In genomic region chr2:170207878-170208277, GRCm38 (mm10) we compare ENCODE assay signal across 17 mouse cellular contexts. TPM values are rescaled to one million over a fixed set of nuclear protein-coding genes. Genes with fewer than 3 reads are reported as not detected.
DNase-seq lines count a peak whose midpoint lies in the region; ATAC-seq and TF ChIP-seq lines count a peak whose summit lies in the region.
"Had no signal": no experiment of that assay in that cellular context is flagged by ENCODE, and none has a peak within 500 bp of the region (broad histone marks: within the 10 kb centered on the region; RNA-seq: fewer than 3 reads in every experiment).

No protein-coding gene starts in this region.

- ATAC-seq in intestine, postnatal 0 days: no peak
- ATAC-seq in intestine, embryonic 15.5 days: no peak
- ATAC-seq: forebrain, embryonic 14.5 days; midbrain, embryonic 15.5 days had no signal

- no peak overlapping the region for H3K4me2 ChIP-seq in intestine, postnatal 0 days (replicated peaks; ENCODE audit: low read depth)
- H3K4me2 ChIP-seq in intestine, embryonic 15.5 days (replicated peaks): no peak overlapping the region
- H3K4me2 ChIP-seq: heart, embryonic 13.5 days; hindbrain, embryonic 13.5 days; limb, embryonic 13.5 days; midbrain, embryonic 15.5 days; neural tube, embryonic 13.5 days had no signal

- no peak for TF ChIP-seq POLR2A in brain, embryonic 14.5 days (IDR thresholded peaks at IDR 0.05; ENCODE audit: borderline replicate concordance, extremely low read depth, insufficient read depth, insufficient read length, poor library complexity, severe bottlenecking)

- TF ChIP-seq CTCF in intestine, postnatal 0 days (IDR thresholded peaks at IDR 0.05; ENCODE audit: low read depth): peak; percentile 54
- TF ChIP-seq CTCF in brain, embryonic 14.5 days (IDR thresholded peaks at IDR 0.05; ENCODE audit: borderline replicate concordance, extremely low read depth, insufficient read depth, insufficient read length): peak; percentile 23; the same call in 1 of the 2 replicates

- H3K27me3 ChIP-seq in intestine, postnatal 0 days (replicated peaks; ENCODE audit: control insufficient read depth, insufficient read depth, low read length): no peaks in the 10 kb centered on the region
- H3K27me3 ChIP-seq in intestine, embryonic 15.5 days (replicated peaks): no peaks in the 10 kb centered on the region
- H3K27me3 ChIP-seq: heart, embryonic 13.5 days; hindbrain, embryonic 13.5 days; limb, embryonic 13.5 days; midbrain, embryonic 15.5 days; neural tube, embryonic 13.5 days had no signal

- H3K36me3 ChIP-seq in intestine, postnatal 0 days (ENCODE audit: control insufficient read depth, insufficient read depth): no peaks in the 10 kb centered on the region
- no peaks in the 10 kb centered on the region for H3K36me3 ChIP-seq in intestine, embryonic 15.5 days
- H3K36me3 ChIP-seq: heart, embryonic 13.5 days; hindbrain, embryonic 13.5 days; limb, embryonic 13.5 days; midbrain, embryonic 15.5 days; neural tube, embryonic 13.5 days had no signal

- 83% methylated on average over 7 of the region's 7 CpGs for WGBS in intestine, postnatal 0 days
- WGBS in intestine, embryonic 15.5 days: 79% methylated on average over 7 of the region's 7 CpGs

- DNase-seq in thymus, postnatal 4 days: peak; percentile 53
- no peak for DNase-seq in thymus, postnatal 10 days (ENCODE audit: low spot score in 2 of 2)
- DNase-seq in brain, embryonic 14.5 days (ENCODE audit: low read depth): no peak
- no peak for DNase-seq in adipocyte (ENCODE audit: low spot score)
- no peak for DNase-seq in embryo, embryonic 11 days
- DNase-seq in retina, postnatal 1 day: no peak
- DNase-seq: gastrocnemius, postnatal 10 days; kidney, adult 9 months had no signal

- H3K9ac ChIP-seq in intestine, postnatal 0 days (ENCODE audit: low read depth, low read length): no peak overlapping the region
- no peak overlapping the region for H3K9ac ChIP-seq in intestine, embryonic 15.5 days
- H3K9ac ChIP-seq: heart, embryonic 13.5 days; hindbrain, embryonic 13.5 days; limb, embryonic 13.5 days; midbrain, embryonic 15.5 days; neural tube, embryonic 13.5 days had no signal

- H3K4me3 ChIP-seq in intestine, postnatal 0 days (ENCODE audit: low read depth, low read length): no peak overlapping the region
- H3K4me3 ChIP-seq in intestine, embryonic 15.5 days (replicated peaks): no peak overlapping the region
- H3K4me3 ChIP-seq: heart, embryonic 13.5 days; hindbrain, embryonic 13.5 days; limb, embryonic 13.5 days; midbrain, embryonic 15.5 days; neural tube, embryonic 13.5 days had no signal

- H3K9me3 ChIP-seq in intestine, postnatal 0 days (ENCODE audit: control insufficient read depth): no peaks in the 10 kb centered on the region
- no peaks in the 10 kb centered on the region for H3K9me3 ChIP-seq in intestine, embryonic 15.5 days
- H3K9me3 ChIP-seq: heart, embryonic 13.5 days; hindbrain, embryonic 13.5 days; midbrain, embryonic 15.5 days; neural tube, embryonic 13.5 days had no signal

- no peak overlapping the region for H3K27ac ChIP-seq in intestine, postnatal 0 days (ENCODE audit: low read depth, low read length)
- no peak overlapping the region for H3K27ac ChIP-seq in intestine, embryonic 15.5 days
- H3K27ac ChIP-seq: heart, embryonic 13.5 days; hindbrain, embryonic 13.5 days; limb, embryonic 13.5 days; macrophage; midbrain, embryonic 15.5 days; neural tube, embryonic 13.5 days had no signal

- H3K4me1 ChIP-seq in intestine, postnatal 0 days (replicated peaks; ENCODE audit: control insufficient read depth, insufficient read depth, low read length): no peaks in the 10 kb centered on the region
- peaks cover 7% of the 10 kb centered on the region for H3K4me1 ChIP-seq in intestine, embryonic 15.5 days (replicated peaks)

RNA-seq across cellular contexts. Expression of gene Zfp217, which starts 60.0 kb away (rescaled TPM):
- 2.2 TPM in 2 replicates for polyA plus RNA-seq in intestine, postnatal 0 days (2015; fragmentation: Nextera tagmentation; extraction: Ambion mirVana)
- polyA plus RNA-seq in intestine, embryonic 15.5 days (2015; fragmentation: Nextera tagmentation; extraction: Ambion mirVana): 3.3 and 3.7 TPM in 2 replicates
- polyA plus RNA-seq in brain, embryonic 14.5 days (2012; rRNA removed): 5.7 and 7.6 TPM in 2 replicates
